Mouse (Mus musculus): ENCODE measurements around the gene Gm12355. TPM values are rescaled to one million over a fixed set of nuclear protein-coding genes. Genes with fewer than 3 reads are reported as not detected.
A peak's percentile ranks its signal among the peaks of the same experiment; 100 is the strongest.

The Gm12355 gene
- polyA plus RNA-seq, 1 experiment = 0.44 TPM

DNA sequence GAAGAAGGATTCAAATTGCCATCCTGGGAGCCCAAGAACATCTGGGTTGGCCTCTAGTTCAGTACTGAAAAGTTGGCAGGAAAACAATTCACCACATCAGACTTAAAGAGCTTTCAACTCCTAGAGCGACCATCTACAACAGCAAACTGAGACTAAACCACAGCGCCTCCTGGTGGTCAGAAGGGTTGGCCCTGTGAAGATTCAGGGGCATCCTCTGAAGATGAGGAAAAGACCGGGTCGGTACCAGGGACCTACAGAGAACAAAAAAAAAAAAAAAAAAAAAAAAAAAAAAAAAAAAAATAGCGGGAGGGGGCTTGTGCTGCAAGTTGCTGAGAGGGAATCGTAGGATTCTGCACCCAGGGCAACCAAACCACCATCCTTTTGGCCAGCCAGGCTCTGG lies 28.1 kb downstream of the Gm12355 start:
- no peaks in the 10 kb centered on the region for H3K36me3 ChIP-seq (ENCODE audit: control insufficient read depth, insufficient read depth)
- H3K79me2 ChIP-seq (ENCODE audit: control insufficient read depth, insufficient read depth) = no peaks in the 10 kb centered on the region
- H3K4me3 ChIP-seq = no peak overlapping the region
- no peak overlapping the region for H3K4me2 ChIP-seq (ENCODE audit: low read depth)
- TF ChIP-seq TCF3 (IDR thresholded peaks at IDR 0.05; ENCODE audit: insufficient read length, low read depth) (no peak), CEBPB (IDR thresholded peaks at IDR 0.05; ENCODE audit: insufficient read depth, poor library complexity, severe bottlenecking) (no peak)
- H3ac ChIP-seq (ENCODE audit: control insufficient read depth, insufficient read length) = no peak overlapping the region
- H3K27me3 ChIP-seq (ENCODE audit: control insufficient read depth, insufficient read depth, insufficient read length) = peaks cover 58% of the 10 kb centered on the region

DNA sequence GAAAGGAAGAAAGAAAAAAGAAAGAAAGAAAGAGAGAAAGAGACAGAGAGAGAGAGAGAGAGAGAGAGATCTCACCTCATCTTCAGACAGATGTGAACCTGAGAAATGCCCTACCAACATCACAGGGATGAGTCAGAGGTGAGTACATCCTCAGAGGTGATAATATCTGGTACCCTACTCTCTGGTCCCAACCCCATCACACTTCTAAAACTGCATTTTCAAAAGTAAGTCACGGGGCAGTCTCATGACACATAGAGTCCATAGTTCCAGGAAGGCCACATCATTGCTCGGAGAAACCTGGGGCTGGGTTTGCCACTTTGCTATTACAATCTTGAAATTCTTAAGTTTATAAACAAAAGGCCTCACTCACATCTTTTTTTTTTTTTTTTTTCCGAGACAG lies 29.5 kb downstream of the Gm12355 start:
- Histone ChIP-seq H3K36me3 (ENCODE audit: control insufficient read depth, insufficient read depth) (no peaks in the 10 kb centered on the region), H3K27me3 (ENCODE audit: control insufficient read depth, insufficient read depth, insufficient read length) (peaks cover 52% of the 10 kb centered on the region)

DNA sequence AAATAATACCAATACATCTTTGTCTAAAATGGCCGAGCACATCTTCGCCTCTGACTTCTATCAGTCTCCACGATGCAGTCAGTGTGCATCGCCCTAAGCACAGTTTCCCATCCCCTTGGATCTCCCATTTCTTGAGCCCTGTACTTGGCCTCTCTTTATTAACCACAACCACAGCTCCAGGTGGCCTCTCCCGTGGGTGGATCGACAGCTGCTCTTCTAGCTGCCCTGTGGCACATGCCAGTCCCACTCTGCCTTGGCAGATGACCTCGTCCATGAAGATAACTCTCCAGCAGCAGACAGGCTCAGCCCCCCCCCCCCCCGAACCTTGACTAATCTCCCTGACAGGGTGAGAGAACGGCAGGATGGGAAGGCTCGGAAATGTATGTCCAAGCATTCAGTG lies 30.0 kb downstream of the Gm12355 start:
- Histone ChIP-seq H3K79me2 (ENCODE audit: control insufficient read depth, insufficient read depth) (no peaks in the 10 kb centered on the region), H3K4me2 (ENCODE audit: low read depth) (no peak overlapping the region), H3K27me3 (ENCODE audit: control insufficient read depth, insufficient read depth, insufficient read length) (peaks cover 51% of the 10 kb centered on the region), H3K4me3 (no peak overlapping the region), H3ac (ENCODE audit: control insufficient read depth, insufficient read length) (no peak overlapping the region), H3K36me3 (ENCODE audit: control insufficient read depth, insufficient read depth) (no peaks in the 10 kb centered on the region)
- TF ChIP-seq REST (IDR thresholded peaks at IDR 0.05; ENCODE audit: insufficient read depth, insufficient read length) (no peak), MAX (IDR thresholded peaks at IDR 0.05; ENCODE audit: low read depth) (no peak), SRF (IDR thresholded peaks at IDR 0.05; ENCODE audit: control insufficient read depth, insufficient read length, low read depth) (no peak), MYOD1 (IDR thresholded peaks at IDR 0.05; ENCODE audit: control insufficient read depth in 1 of 3, insufficient read length in 2 of 3, low read depth in 2 of 3) (peak; percentile 73 to 98 (median 95)), TCF3 (IDR thresholded peaks at IDR 0.05; ENCODE audit: insufficient read length, low read depth) (peak; percentile 93), USF1 (IDR thresholded peaks at IDR 0.05; ENCODE audit: low read depth) (no peak), POLR2AphosphoS2 (IDR thresholded peaks at IDR 0.05; ENCODE audit: insufficient read length, low read depth) (no peak), MYOG (IDR thresholded peaks at IDR 0.05; ENCODE audit: control insufficient read depth in 1 of 3, insufficient read depth in 1 of 3, insufficient read length in 2 of 3, low read depth in 2 of 3) (peak; percentile 89 to 99 (median 96)), POLR2A (IDR thresholded peaks at IDR 0.05; ENCODE audit: insufficient read length, low read depth) (no peak), TCF12 (IDR thresholded peaks at IDR 0.05; ENCODE audit: insufficient read depth, poor library complexity, severe bottlenecking) (peak; percentile 86), CEBPB (IDR thresholded peaks at IDR 0.05; ENCODE audit: insufficient read depth, poor library complexity, severe bottlenecking) (no peak), E2F4 (IDR thresholded peaks at IDR 0.05; ENCODE audit: insufficient read depth) (no peak)

More for the DNA sequence above, 29.5 kb downstream of the Gm12355 start:
- Histone ChIP-seq H3K4me3 (no peak overlapping the region), H3K4me2 (ENCODE audit: low read depth) (no peak overlapping the region), H3K79me2 (ENCODE audit: control insufficient read depth, insufficient read depth) (no peaks in the 10 kb centered on the region), H3ac (ENCODE audit: control insufficient read depth, insufficient read length) (no peak overlapping the region)
- TF ChIP-seq REST (IDR thresholded peaks at IDR 0.05; ENCODE audit: insufficient read depth, insufficient read length) (no peak), TCF3 (IDR thresholded peaks at IDR 0.05; ENCODE audit: insufficient read length, low read depth) (no peak)

DNA sequence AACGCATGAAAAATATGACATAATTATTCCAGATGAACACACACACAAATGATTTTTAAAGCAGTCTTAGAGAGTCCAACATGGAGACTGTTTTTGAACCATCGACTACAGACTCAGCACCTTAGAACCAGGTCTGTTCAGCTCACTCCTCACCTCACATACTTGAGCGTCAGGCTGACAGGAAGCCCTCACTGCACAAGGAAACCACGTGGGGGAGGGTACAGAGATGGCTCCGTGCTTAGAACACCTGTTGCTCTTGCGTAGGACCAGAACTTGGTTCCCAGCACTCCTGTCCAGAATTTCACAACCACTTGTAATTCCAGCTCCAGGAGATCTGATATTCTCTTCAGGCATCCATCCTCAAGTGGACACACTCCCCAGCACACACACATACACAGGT lies 30.4 kb downstream of the Gm12355 start:
- Histone ChIP-seq H3K27me3 (ENCODE audit: control insufficient read depth, insufficient read depth, insufficient read length) (peaks cover 47% of the 10 kb centered on the region), H3ac (ENCODE audit: control insufficient read depth, insufficient read length) (no peak overlapping the region), H3K36me3 (ENCODE audit: control insufficient read depth, insufficient read depth) (no peaks in the 10 kb centered on the region), H3K4me2 (ENCODE audit: low read depth) (no peak overlapping the region), H3K4me3 (no peak overlapping the region), H3K79me2 (ENCODE audit: control insufficient read depth, insufficient read depth) (no peaks in the 10 kb centered on the region)
- TF ChIP-seq POLR2AphosphoS2 (IDR thresholded peaks at IDR 0.05; ENCODE audit: insufficient read length, low read depth) (no peak), MYOG (IDR thresholded peaks at IDR 0.05; ENCODE audit: control insufficient read depth in 1 of 3, insufficient read depth in 1 of 3, insufficient read length in 2 of 3, low read depth in 2 of 3) (peak in 1 of 3 experiments; percentile 28), MYOD1 (IDR thresholded peaks at IDR 0.05; ENCODE audit: control insufficient read depth in 1 of 3, insufficient read length in 2 of 3, low read depth in 2 of 3) (peak in 2 of 3 experiments; percentile 9 to 47)

DNA sequence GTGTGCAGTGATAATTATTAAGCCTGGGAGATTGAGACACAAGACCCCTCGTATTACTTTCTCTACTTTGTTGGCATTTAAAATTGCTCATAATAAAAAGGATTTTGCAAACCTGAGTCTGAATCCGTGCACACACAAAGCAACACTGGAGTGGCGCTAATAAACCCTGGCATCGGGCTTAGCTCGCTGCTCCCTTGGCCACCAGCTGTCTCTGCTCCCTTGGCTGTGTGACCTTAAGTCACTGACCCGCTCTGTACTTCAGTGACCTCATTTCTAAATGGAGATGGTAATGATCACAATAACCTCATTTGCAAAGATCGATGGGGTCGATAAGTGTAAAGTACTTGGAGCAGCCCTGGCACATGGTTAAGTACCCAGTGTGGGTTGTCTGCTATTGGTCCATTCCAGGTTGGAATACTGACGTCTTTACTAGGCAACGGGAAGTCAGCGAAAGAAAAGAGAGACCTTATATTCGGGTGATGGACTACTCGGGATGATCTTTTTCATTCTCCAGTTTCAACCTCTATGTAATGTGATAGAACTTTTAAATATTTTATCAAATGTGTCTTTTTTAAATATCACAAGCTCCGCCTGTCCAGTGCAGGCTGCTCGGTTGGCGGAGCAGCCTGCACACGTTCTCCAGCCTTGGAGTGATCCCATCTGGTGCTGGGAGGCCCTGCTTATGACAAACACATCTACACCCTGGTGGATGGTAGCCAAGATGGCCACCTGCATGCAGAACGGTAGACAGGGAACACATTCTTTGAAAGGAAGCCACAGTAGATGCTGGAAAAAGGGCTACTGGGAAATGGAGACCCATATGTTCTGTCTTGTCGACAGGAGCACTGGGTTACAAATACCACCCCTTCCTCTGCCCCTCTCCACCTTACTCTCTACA lies 34.7 kb downstream of the Gm12355 start:
- Histone ChIP-seq H3K36me3 (ENCODE audit: control insufficient read depth, insufficient read depth) (no peaks in the 10 kb centered on the region), H3K27me3 (ENCODE audit: control insufficient read depth, insufficient read depth, insufficient read length) (peaks cover 22% of the 10 kb centered on the region), H3ac (ENCODE audit: control insufficient read depth, insufficient read length) (no peak overlapping the region), H3K79me2 (ENCODE audit: control insufficient read depth, insufficient read depth) (peaks cover 9% of the 10 kb centered on the region), H3K4me3 (no peak overlapping the region), H3K4me2 (ENCODE audit: low read depth) (no peak overlapping the region)
- TF ChIP-seq MYOD1 (IDR thresholded peaks at IDR 0.05; ENCODE audit: control insufficient read depth in 1 of 3, insufficient read length in 2 of 3, low read depth in 2 of 3) (peak in 1 of 3 experiments; percentile 63), MYOG (IDR thresholded peaks at IDR 0.05; ENCODE audit: control insufficient read depth in 1 of 3, insufficient read depth in 1 of 3, insufficient read length in 2 of 3, low read depth in 2 of 3) (peak in 2 of 3 experiments; percentile 42 to 64), TCF12 (IDR thresholded peaks at IDR 0.05; ENCODE audit: insufficient read depth, poor library complexity, severe bottlenecking) (no peak)
